17 mouse cellular contexts compared by ENCODE assay signal in genomic region chr11:117089673-117090419, GRCm38 (mm10). TPM values are rescaled to one million over a fixed set of nuclear protein-coding genes. Genes with fewer than 3 reads are reported as not detected.
DNase-seq lines count a peak whose midpoint lies in the region; ATAC-seq and TF ChIP-seq lines count a peak whose summit lies in the region.
"Had no signal": no experiment of that assay in that cellular context is flagged by ENCODE, and none has a peak within 500 bp of the region (broad histone marks: within the 10 kb centered on the region; RNA-seq: fewer than 3 reads in every experiment).

No protein-coding gene starts in this region.

- no peak overlapping the region for H3K4me3 ChIP-seq in heart, embryonic 10.5 days
- no peak overlapping the region for H3K4me3 ChIP-seq in midbrain, embryonic 13.5 days (replicated peaks)
- no peak overlapping the region for H3K4me3 ChIP-seq in midbrain, postnatal 0 days (ENCODE audit: low read depth, low read length)
- H3K4me3 ChIP-seq in intestine, embryonic 16.5 days (ENCODE audit: low read length): no peak overlapping the region
- H3K4me3 ChIP-seq: heart, embryonic 13.5 days; hindbrain, embryonic 15.5 days; liver, embryonic 13.5 days; myocyte had no signal

- no peaks in the 10 kb centered on the region for H3K27me3 ChIP-seq in heart, embryonic 10.5 days (ENCODE audit: insufficient read depth, poor library complexity, severe bottlenecking)
- H3K27me3 ChIP-seq in midbrain, embryonic 13.5 days: no peaks in the 10 kb centered on the region
- no peaks in the 10 kb centered on the region for H3K27me3 ChIP-seq in midbrain, postnatal 0 days (ENCODE audit: insufficient read depth, low read length)
- no peaks in the 10 kb centered on the region for H3K27me3 ChIP-seq in intestine, embryonic 16.5 days (replicated peaks; ENCODE audit: control insufficient read depth, insufficient read depth, low read length)
- H3K27me3 ChIP-seq: heart, embryonic 13.5 days; hindbrain, embryonic 15.5 days had no signal

- 0 out of 2 replicates have a peak, but pooled peaks cover 2% of the 10 kb centered on the region for H3K36me3 ChIP-seq in heart, embryonic 10.5 days
- H3K36me3 ChIP-seq in midbrain, embryonic 13.5 days: no peaks in the 10 kb centered on the region
- H3K36me3 ChIP-seq in midbrain, postnatal 0 days (ENCODE audit: insufficient read depth, low read length): no peaks in the 10 kb centered on the region
- no peaks in the 10 kb centered on the region for H3K36me3 ChIP-seq in intestine, embryonic 16.5 days (ENCODE audit: control insufficient read depth, insufficient read depth, low read length)
- H3K36me3 ChIP-seq: heart, embryonic 13.5 days; hindbrain, embryonic 15.5 days; liver, embryonic 13.5 days had no signal

- no peak for TF ChIP-seq CTCF in midbrain, postnatal 0 days (IDR thresholded peaks at IDR 0.05)

- H3K9me3 ChIP-seq in heart, embryonic 10.5 days: no peaks in the 10 kb centered on the region
- H3K9me3 ChIP-seq in midbrain, embryonic 13.5 days: no peaks in the 10 kb centered on the region
- H3K9me3 ChIP-seq in midbrain, postnatal 0 days (ENCODE audit: low read length): no peaks in the 10 kb centered on the region
- no peaks in the 10 kb centered on the region for H3K9me3 ChIP-seq in intestine, embryonic 16.5 days (ENCODE audit: control insufficient read depth, low read length)
- H3K9me3 ChIP-seq: heart, embryonic 13.5 days; hindbrain, embryonic 15.5 days; liver, embryonic 13.5 days had no signal

- DNase-seq in heart, embryonic 10.5 days (ENCODE audit: low spot score): no peak
- no peak for DNase-seq in heart, postnatal 4 days
- no peak for DNase-seq in midbrain, postnatal 0 days (ENCODE audit: low spot score)
- DNase-seq in embryo, embryonic 11 days: no peak
- DNase-seq in thymus, postnatal 14 days: no peak
- DNase-seq: cerebellum, adult 9-10 months; gastrocnemius, postnatal 10 days; layer of hippocampus, postnatal 36 days; left cerebral cortex, postnatal 4 days; liver, embryonic 13.5 days had no signal

- no peak overlapping the region for H3K4me2 ChIP-seq in midbrain, embryonic 13.5 days (replicated peaks)
- no peak overlapping the region for H3K4me2 ChIP-seq in midbrain, postnatal 0 days (ENCODE audit: low read depth, low read length, poor library complexity, severe bottlenecking)
- no peak overlapping the region for H3K4me2 ChIP-seq in intestine, embryonic 16.5 days (ENCODE audit: low read depth, low read length)
- H3K4me2 ChIP-seq: heart, embryonic 13.5 days; hindbrain, embryonic 15.5 days; liver, embryonic 13.5 days had no signal

- peak overlapping the region; percentile 53; the same call in 1 of the 2 replicates for H3K27ac ChIP-seq in heart, embryonic 10.5 days
- H3K27ac ChIP-seq in midbrain, embryonic 13.5 days: no peak overlapping the region
- H3K27ac ChIP-seq in midbrain, postnatal 0 days (ENCODE audit: low read depth, low read length): no peak overlapping the region
- no peak overlapping the region for H3K27ac ChIP-seq in intestine, embryonic 16.5 days (ENCODE audit: low read length)
- H3K27ac ChIP-seq: heart, embryonic 13.5 days; hindbrain, embryonic 15.5 days; liver, embryonic 13.5 days had no signal

- H3K9ac ChIP-seq in midbrain, embryonic 13.5 days (replicated peaks): 0 out of 2 replicates have a peak overlapping the region, but pooled peaks have one; percentile 19
- H3K9ac ChIP-seq in midbrain, postnatal 0 days (replicated peaks; ENCODE audit: low read length, poor library complexity, severe bottlenecking): no peak overlapping the region
- H3K9ac ChIP-seq in intestine, embryonic 16.5 days (ENCODE audit: low read depth, low read length): no peak overlapping the region
- H3K9ac ChIP-seq: heart, embryonic 13.5 days; hindbrain, embryonic 15.5 days; liver, embryonic 13.5 days had no signal

- peaks cover 74% of the 10 kb centered on the region for H3K4me1 ChIP-seq in heart, embryonic 10.5 days
- H3K4me1 ChIP-seq in midbrain, embryonic 13.5 days (replicated peaks): peaks cover 12% of the 10 kb centered on the region
- H3K4me1 ChIP-seq in midbrain, postnatal 0 days (ENCODE audit: insufficient read depth, low read length): no peaks in the 10 kb centered on the region
- H3K4me1 ChIP-seq in intestine, embryonic 16.5 days (ENCODE audit: control insufficient read depth, insufficient read depth, low read length): peaks cover 18% of the 10 kb centered on the region; the same call in 1 of the 2 replicates

- no peak for ATAC-seq in midbrain, embryonic 13.5 days
- no peak for ATAC-seq in midbrain, postnatal 0 days (ENCODE audit: low FRiP score)
- 0 out of 2 replicates have a peak, but pooled peaks have one; percentile 18 for ATAC-seq in intestine, embryonic 16.5 days
- ATAC-seq: forebrain, embryonic 16.5 days; lung, postnatal 0 days had no signal

- WGBS in heart, embryonic 10.5 days: 56% methylated on average over 9 of the region's 9 CpGs
- 80% methylated on average over 9 of the region's 9 CpGs for WGBS in midbrain, embryonic 13.5 days
- 88% methylated on average over 9 of the region's 9 CpGs for WGBS in midbrain, postnatal 0 days
- 67% methylated on average over 9 of the region's 9 CpGs for WGBS in intestine, embryonic 16.5 days

RNA-seq across cellular contexts. Expression of gene Sec14l1, which starts 25.1 kb away (rescaled TPM):
- 46.2 and 56.0 TPM in 2 replicates for polyA plus RNA-seq in heart, embryonic 10.5 days (2016; fragmentation: Nextera tagmentation; extraction: Ambion mirVana)
- total RNA-seq in heart, postnatal 4 days (2021): 10 to 100 TPM; 78.4 to 81.7 TPM
- 62.4 and 67.0 TPM in 2 replicates for polyA plus RNA-seq in midbrain, embryonic 13.5 days (2015; fragmentation: Nextera tagmentation; extraction: Ambion mirVana)
- total RNA-seq in midbrain, postnatal 0 days (2014; rRNA removed): 63.5 and 71.1 TPM in 2 replicates
- polyA plus RNA-seq in midbrain, postnatal 0 days (2015; fragmentation: Nextera tagmentation; extraction: Ambion mirVana): 48.0 and 49.2 TPM in 2 replicates
- 28.5 and 29.5 TPM in 2 replicates for polyA plus RNA-seq in intestine, embryonic 16.5 days (2015; fragmentation: Nextera tagmentation; extraction: Ambion mirVana)
